8 mouse cellular contexts compared by ENCODE assay signal in genomic region chr6:127965497-127965896, GRCm38 (mm10).
DNase-seq lines count a peak whose midpoint lies in the region; ATAC-seq and TF ChIP-seq lines count a peak whose summit lies in the region.

No protein-coding gene starts in this region.

- DNase-seq in heart, adult 11 months = no peak
- no peak for DNase-seq in G1E (ENCODE audit: low spot score)
- peak; percentile 63 for DNase-seq in forebrain, embryonic 11.5 days (ENCODE audit: low spot score)
- DNase-seq in layer of hippocampus, postnatal 36 days = peak; percentile 41 to 57
- DNase-seq in stomach, postnatal 0 days (ENCODE audit: low spot score) = no peak
- DNase-seq in thymus, postnatal 0 days (ENCODE audit: low spot score) = no peak

- H3K9ac ChIP-seq in heart, embryonic 15.5 days = no peak overlapping the region
- H3K9ac ChIP-seq in forebrain, embryonic 11.5 days (ENCODE audit: low read length) = no peak overlapping the region
- no peak overlapping the region for H3K9ac ChIP-seq in stomach, postnatal 0 days (ENCODE audit: low read length)
- no peak overlapping the region for H3K9ac ChIP-seq in kidney, embryonic 16.5 days (replicated peaks; ENCODE audit: low read length)

- H3K4me1 ChIP-seq in heart, embryonic 15.5 days (replicated peaks) = peaks cover 12% of the 10 kb centered on the region
- H3K4me1 ChIP-seq in G1E (ENCODE audit: insufficient read depth, low read depth, low read length) = no peaks in the 10 kb centered on the region
- no peaks in the 10 kb centered on the region for H3K4me1 ChIP-seq in forebrain, embryonic 11.5 days (replicated peaks; ENCODE audit: control insufficient read depth, insufficient read depth, low read length)
- H3K4me1 ChIP-seq in stomach, postnatal 0 days (replicated peaks; ENCODE audit: control insufficient read depth, insufficient read depth) = no peaks in the 10 kb centered on the region
- H3K4me1 ChIP-seq in kidney, embryonic 16.5 days (ENCODE audit: insufficient read depth, low read length) = no peaks in the 10 kb centered on the region

- no peak overlapping the region for H3K27ac ChIP-seq in heart, embryonic 15.5 days
- no peak overlapping the region for H3K27ac ChIP-seq in forebrain, embryonic 11.5 days (ENCODE audit: low read depth, low read length)
- no peak overlapping the region for H3K27ac ChIP-seq in stomach, postnatal 0 days (replicated peaks)
- H3K27ac ChIP-seq in kidney, embryonic 16.5 days (ENCODE audit: low read length) = no peak overlapping the region

- no peak overlapping the region for H3K4me3 ChIP-seq in heart, embryonic 15.5 days
- 0 out of 2 replicates have a peak overlapping the region, but pooled peaks have one; percentile 21 for H3K4me3 ChIP-seq in G1E (ENCODE audit: low read depth, low read length)
- H3K4me3 ChIP-seq in forebrain, embryonic 11.5 days (ENCODE audit: low read depth, low read length) = no peak overlapping the region
- H3K4me3 ChIP-seq in stomach, postnatal 0 days (ENCODE audit: low read depth, low read length) = no peak overlapping the region
- no peak overlapping the region for H3K4me3 ChIP-seq in kidney, embryonic 16.5 days (ENCODE audit: low read length)

- no peak for TF ChIP-seq EP300 in stomach, postnatal 0 days (optimal IDR thresholded peaks at IDR 0.05)

- WGBS in heart, embryonic 15.5 days = 50% methylated on average over 8 of the region's 8 CpGs
- WGBS in forebrain, embryonic 11.5 days = 46% methylated on average over 8 of the region's 8 CpGs
- 59% methylated on average over 8 of the region's 8 CpGs for WGBS in stomach, postnatal 0 days
- WGBS in kidney, embryonic 16.5 days = 57% methylated on average over 8 of the region's 8 CpGs

- no peaks in the 10 kb centered on the region for H3K9me3 ChIP-seq in heart, embryonic 15.5 days (replicated peaks)
- peaks cover 93% of the 10 kb centered on the region for H3K9me3 ChIP-seq in G1E (replicated peaks)
- H3K9me3 ChIP-seq in forebrain, embryonic 11.5 days (ENCODE audit: control insufficient read depth, low read length) = no peaks in the 10 kb centered on the region
- no peaks in the 10 kb centered on the region for H3K9me3 ChIP-seq in stomach, postnatal 0 days (ENCODE audit: control insufficient read depth, low read length)
- no peaks in the 10 kb centered on the region for H3K9me3 ChIP-seq in kidney, embryonic 16.5 days (ENCODE audit: low read length)

- no peak overlapping the region for H3K4me2 ChIP-seq in heart, embryonic 15.5 days
- no peak overlapping the region for H3K4me2 ChIP-seq in forebrain, embryonic 11.5 days (ENCODE audit: low read depth, low read length, severe bottlenecking)
- no peak overlapping the region for H3K4me2 ChIP-seq in stomach, postnatal 0 days (replicated peaks; ENCODE audit: low read depth)
- H3K4me2 ChIP-seq in kidney, embryonic 16.5 days (replicated peaks; ENCODE audit: low read depth, low read length) = no peak overlapping the region

- no peak for TF ChIP-seq CTCF in G1E (IDR thresholded peaks at IDR 0.05; ENCODE audit: low read depth, low read length)
- peak; percentile 69 for TF ChIP-seq CTCF in stomach, postnatal 0 days (IDR thresholded peaks at IDR 0.05; ENCODE audit: low read depth)

- ATAC-seq in heart, embryonic 15.5 days (replicated peaks; ENCODE audit: insufficient number of reproducible peaks, insufficient read depth, low FRiP score, low read depth) = peak; percentile 8; the same call in 1 of the 2 replicates
- no peak for ATAC-seq in G1E (ENCODE audit: extremely low read depth, insufficient number of reproducible peaks, low FRiP score, poor library complexity, severe bottlenecking)
- 0 out of 2 replicates have a peak, but pooled peaks have one; percentile 25 for ATAC-seq in forebrain, embryonic 11.5 days (replicated peaks; ENCODE audit: low FRiP score)
- ATAC-seq in stomach, postnatal 0 days (ENCODE audit: low FRiP score, low TSS enrichment) = no peak; the same call in 1 of the 2 replicates
- ATAC-seq in kidney, embryonic 16.5 days (ENCODE audit: low FRiP score, low TSS enrichment) = no peak

- H3K36me3 ChIP-seq in heart, embryonic 15.5 days = peaks cover 53% of the 10 kb centered on the region
- no peaks in the 10 kb centered on the region for H3K36me3 ChIP-seq in G1E (replicated peaks)
- no peaks in the 10 kb centered on the region for H3K36me3 ChIP-seq in forebrain, embryonic 11.5 days (ENCODE audit: control insufficient read depth, insufficient read depth, low read length)
- H3K36me3 ChIP-seq in stomach, postnatal 0 days (ENCODE audit: control insufficient read depth, insufficient read depth, low read length) = peaks cover 7% of the 10 kb centered on the region; the same call in 1 of the 2 replicates
- H3K36me3 ChIP-seq in kidney, embryonic 16.5 days (ENCODE audit: insufficient read depth, low read length) = peaks cover 30% of the 10 kb centered on the region

- H3K27me3 ChIP-seq in heart, embryonic 15.5 days = no peaks in the 10 kb centered on the region
- H3K27me3 ChIP-seq in G1E (ENCODE audit: insufficient read depth, low read length) = no peaks in the 10 kb centered on the region; the same call in 1 of the 2 replicates
- no peaks in the 10 kb centered on the region for H3K27me3 ChIP-seq in forebrain, embryonic 11.5 days (ENCODE audit: control insufficient read depth, insufficient read depth, low read length)
- no peaks in the 10 kb centered on the region for H3K27me3 ChIP-seq in stomach, postnatal 0 days (ENCODE audit: control insufficient read depth, insufficient read depth, low read length)
- H3K27me3 ChIP-seq in kidney, embryonic 16.5 days (ENCODE audit: insufficient read depth, low read length) = no peaks in the 10 kb centered on the region

Comparison
In these comparisons a context has a peak if more than half of its experiments do, and no peak if none do; other contexts are left out.
1. ATAC-seq: peak in heart, embryonic 15.5 days (single experiment) and forebrain, embryonic 11.5 days (single experiment); none in G1E (single experiment), stomach, postnatal 0 days (single experiment) and kidney, embryonic 16.5 days (single experiment).
2. DNase-seq: peak in forebrain, embryonic 11.5 days (single experiment) and layer of hippocampus, postnatal 36 days (2 of 2); none in heart, adult 11 months (single experiment), G1E (single experiment), stomach, postnatal 0 days (single experiment) and thymus, postnatal 0 days (single experiment).